Mouse (Mus musculus): ENCODE data around the gene Pbld1. TPM values are rescaled to one million over a fixed set of nuclear protein-coding genes. Genes with fewer than 3 reads are reported as not detected.

Pbld1 gene
- polyA plus RNA-seq, 2 experiments: 3.8 to 5.2 TPM

- H3K9me3 ChIP-seq (ENCODE audit: control insufficient read depth, low read length): no peaks in the 10 kb centered on the region
- H3K27ac ChIP-seq: no peak overlapping the region
- TF ChIP-seq EP300 (IDR thresholded peaks at IDR 0.05; ENCODE audit: low read depth) (no peak), CTCF (IDR thresholded peaks at IDR 0.05; ENCODE audit: low read depth) (no peak)
- H3K4me3 ChIP-seq (ENCODE audit: insufficient read depth in 1 of 2, low read depth in 2 of 2, low read length in 2 of 2): no peak overlapping the region
- H3K27me3 ChIP-seq (ENCODE audit: control insufficient read depth, insufficient read depth, low read length): peaks cover 9% of the 10 kb centered on the region
- no peak for ATAC-seq (ENCODE audit: insufficient read depth)
- H3K4me1 ChIP-seq (replicated peaks; ENCODE audit: control insufficient read depth in 2 of 2, insufficient read depth in 2 of 2, low read length in 1 of 2): peaks cover 6 to 11% of the 10 kb centered on the region in 2 experiments
- H3K4me2 ChIP-seq (ENCODE audit: low read depth): peak overlapping the region; percentile 36
- H3K36me3 ChIP-seq (replicated peaks; ENCODE audit: control insufficient read depth, insufficient read depth, low read depth): no peaks in the 10 kb centered on the region
- 12% methylated on average over 26 of the region's 26 CpGs for WGBS (ENCODE audit: insufficient replicate concordance)
- H3K9ac ChIP-seq (replicated peaks): no peak overlapping the region
- DNase-seq (ENCODE audit: low read depth in 3 of 3, low spot score in 3 of 3): no peak
Observed at GRCm38 (mm10) chr10:63089758-63090571, 30.0 kb downstream of the Pbld1 start.

DNA sequence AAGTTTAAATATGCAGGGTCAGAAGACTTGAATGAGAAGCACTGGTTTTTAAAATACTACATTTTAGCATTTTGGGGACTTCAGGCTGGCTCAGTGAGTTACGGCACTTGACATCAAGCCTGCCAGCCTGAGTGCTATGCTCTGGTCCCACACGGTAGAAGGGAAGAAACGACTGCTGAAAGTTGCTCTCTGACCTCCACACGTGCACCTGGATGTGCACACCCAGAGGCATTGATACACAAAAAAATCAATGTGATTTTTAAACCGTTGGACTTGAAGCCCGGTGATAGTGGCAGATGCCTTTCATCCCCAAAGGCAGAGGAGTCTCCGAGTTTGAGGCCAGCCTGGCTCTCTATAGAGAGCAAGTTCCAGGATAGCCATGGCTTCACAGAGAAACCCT lies 32.0 kb downstream of the Pbld1 start:
- TF ChIP-seq CTCF (IDR thresholded peaks at IDR 0.05; ENCODE audit: low read depth) (no peak), EP300 (IDR thresholded peaks at IDR 0.05; ENCODE audit: low read depth) (no peak)
- no peaks in the 10 kb centered on the region for H3K9me3 ChIP-seq (ENCODE audit: control insufficient read depth, low read length)
- ATAC-seq (ENCODE audit: insufficient read depth): no peak
- H3K4me1 ChIP-seq (replicated peaks; ENCODE audit: control insufficient read depth in 2 of 2, insufficient read depth in 2 of 2, low read length in 1 of 2): peaks cover 0 to under 1% of the 10 kb centered on the region in 2 experiments; a peak in 1 of 4 replicates
- 56% methylated on average over 7 of the region's 7 CpGs for WGBS (ENCODE audit: insufficient replicate concordance)
- no peak overlapping the region for H3K4me3 ChIP-seq (ENCODE audit: insufficient read depth in 1 of 2, low read depth in 2 of 2, low read length in 2 of 2)
- no peak for DNase-seq (ENCODE audit: low read depth in 3 of 3, low spot score in 3 of 3)
- no peaks in the 10 kb centered on the region for H3K36me3 ChIP-seq (replicated peaks; ENCODE audit: control insufficient read depth, insufficient read depth, low read depth)
- no peak overlapping the region for H3K4me2 ChIP-seq (ENCODE audit: low read depth)
- no peak overlapping the region for H3K27ac ChIP-seq
- no peak overlapping the region for H3K9ac ChIP-seq (replicated peaks)
- H3K27me3 ChIP-seq (ENCODE audit: control insufficient read depth, insufficient read depth, low read length): peaks cover 9% of the 10 kb centered on the region

DNA sequence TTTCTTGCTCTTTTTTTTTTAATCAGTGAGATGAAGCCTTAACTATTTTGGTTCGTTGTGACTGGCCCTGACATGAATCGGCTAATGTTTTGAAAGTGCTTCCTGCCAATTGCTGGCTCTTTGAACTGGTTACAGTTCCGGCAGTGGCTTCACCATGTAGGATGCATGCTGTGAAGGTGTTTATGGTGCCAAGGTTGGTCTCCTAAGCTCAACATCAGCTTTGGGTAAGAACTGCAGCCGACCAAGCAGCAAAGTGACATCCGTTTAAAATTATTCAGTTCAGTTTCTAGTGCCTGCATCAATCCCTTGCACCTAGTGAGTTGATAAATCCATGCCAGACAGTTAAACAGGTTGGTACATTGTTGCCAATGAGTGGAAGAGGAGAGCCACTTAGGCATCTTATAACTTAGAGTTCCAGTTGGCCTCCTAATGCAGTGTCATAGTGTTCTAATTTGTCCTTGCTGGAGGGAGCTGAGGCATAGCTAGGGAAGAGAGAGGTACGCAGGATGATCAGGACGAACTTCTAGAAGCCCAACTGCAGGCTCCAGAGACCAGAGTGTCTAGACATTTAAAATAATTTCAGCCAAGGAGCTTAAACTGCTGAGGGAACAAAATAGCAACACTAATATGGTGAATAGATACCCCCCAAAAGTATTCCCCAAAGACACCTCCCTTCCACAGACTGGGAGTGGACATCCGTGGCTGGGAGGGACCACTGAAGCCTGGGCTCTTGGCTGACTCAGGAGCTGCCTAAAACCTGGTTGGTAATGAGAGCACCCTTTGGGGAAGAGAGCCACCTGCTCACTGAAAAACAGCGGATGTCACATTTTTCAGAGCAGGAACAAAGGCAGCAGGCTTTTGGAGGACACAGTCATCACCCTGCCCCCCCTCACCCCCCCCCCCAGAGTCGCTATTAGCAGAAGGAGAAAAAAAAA lies 32.9 kb downstream of the Pbld1 start:
- no peak for DNase-seq (ENCODE audit: low read depth in 3 of 3, low spot score in 3 of 3)
- H3K9me3 ChIP-seq (ENCODE audit: control insufficient read depth, low read length): no peaks in the 10 kb centered on the region
- no peak for ATAC-seq (ENCODE audit: insufficient read depth)
- H3K4me2 ChIP-seq (ENCODE audit: low read depth): no peak overlapping the region
- no peak overlapping the region for H3K9ac ChIP-seq (replicated peaks)
- H3K4me1 ChIP-seq (replicated peaks; ENCODE audit: control insufficient read depth in 2 of 2, insufficient read depth in 2 of 2, low read length in 1 of 2): no peaks in the 10 kb centered on the region
- no peak overlapping the region for H3K4me3 ChIP-seq (ENCODE audit: insufficient read depth in 1 of 2, low read depth in 2 of 2, low read length in 2 of 2)
- H3K36me3 ChIP-seq (replicated peaks; ENCODE audit: control insufficient read depth, insufficient read depth, low read depth): no peaks in the 10 kb centered on the region
- TF ChIP-seq EP300 (IDR thresholded peaks at IDR 0.05; ENCODE audit: low read depth) (no peak), CTCF (IDR thresholded peaks at IDR 0.05; ENCODE audit: low read depth) (no peak)
- peaks cover 11% of the 10 kb centered on the region for H3K27me3 ChIP-seq (ENCODE audit: control insufficient read depth, insufficient read depth, low read length)
- WGBS (ENCODE audit: insufficient replicate concordance): 57% methylated on average over 10 of the region's 10 CpGs
- H3K27ac ChIP-seq: no peak overlapping the region

DNA sequence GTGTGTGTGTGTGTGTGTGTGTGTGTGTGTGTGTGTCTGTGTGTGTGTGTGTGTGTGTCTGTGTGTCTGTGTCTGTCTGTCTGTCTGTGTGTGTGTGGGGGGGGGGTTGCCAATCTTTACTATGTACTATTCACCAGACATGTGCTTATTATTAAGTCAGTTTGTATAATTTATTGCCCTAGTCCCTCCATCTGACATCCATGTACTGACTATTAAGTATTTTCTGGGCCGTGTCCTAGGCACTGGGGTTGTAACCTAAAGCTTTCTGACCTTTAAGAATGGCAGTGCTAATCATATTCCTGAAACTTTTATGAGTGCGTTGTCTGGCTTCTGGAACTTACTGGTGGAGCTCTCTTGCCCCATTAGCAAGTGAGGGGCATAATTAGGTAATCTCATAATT lies 36.8 kb downstream of the Pbld1 start:
- ATAC-seq (ENCODE audit: insufficient read depth) (no peak), DNase-seq (ENCODE audit: low read depth in 3 of 3, low spot score in 3 of 3) (no peak)
- Histone ChIP-seq H3K9ac (replicated peaks) (no peak overlapping the region), H3K4me2 (ENCODE audit: low read depth) (no peak overlapping the region), H3K4me1 (replicated peaks; ENCODE audit: control insufficient read depth in 2 of 2, insufficient read depth in 2 of 2, low read length in 1 of 2) (no peaks in the 10 kb centered on the region), H3K36me3 (replicated peaks; ENCODE audit: control insufficient read depth, insufficient read depth, low read depth) (no peaks in the 10 kb centered on the region), H3K27ac (no peak overlapping the region), H3K9me3 (ENCODE audit: control insufficient read depth, low read length) (no peaks in the 10 kb centered on the region), H3K27me3 (ENCODE audit: control insufficient read depth, insufficient read depth, low read length) (peaks cover 30% of the 10 kb centered on the region), H3K4me3 (ENCODE audit: insufficient read depth in 1 of 2, low read depth in 2 of 2, low read length in 2 of 2) (no peak overlapping the region)
- 62% methylated on average over 2 of the region's 2 CpGs for WGBS (ENCODE audit: insufficient replicate concordance)
- no peak for TF ChIP-seq CTCF (IDR thresholded peaks at IDR 0.05; ENCODE audit: low read depth)
- no peak for TF ChIP-seq EP300 (IDR thresholded peaks at IDR 0.05; ENCODE audit: low read depth)

DNA sequence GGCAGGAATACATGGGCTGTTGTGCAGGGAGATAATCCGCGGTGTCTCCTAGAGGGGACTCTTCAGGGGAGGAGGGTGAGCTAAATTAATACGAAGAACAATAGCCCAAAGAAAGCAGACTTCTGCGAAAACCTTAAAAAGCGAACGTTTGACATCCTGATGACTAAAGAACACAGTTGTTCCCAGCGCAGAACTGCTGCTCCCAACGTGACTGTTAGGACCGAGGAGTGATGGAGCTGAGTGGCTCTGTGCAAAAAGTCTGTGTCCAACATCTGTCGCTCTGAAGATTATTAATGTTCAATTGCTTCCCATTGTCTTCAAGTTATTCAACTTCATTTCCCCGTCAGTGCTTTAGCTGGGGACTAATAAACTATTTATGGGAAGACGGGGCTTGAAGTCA lies 38.2 kb downstream of the Pbld1 start:
- H3K4me3 ChIP-seq (ENCODE audit: insufficient read depth in 1 of 2, low read depth in 2 of 2, low read length in 2 of 2): no peak overlapping the region
- TF ChIP-seq CTCF (IDR thresholded peaks at IDR 0.05; ENCODE audit: low read depth): no peak
- TF ChIP-seq EP300 (IDR thresholded peaks at IDR 0.05; ENCODE audit: low read depth): no peak
- DNase-seq (ENCODE audit: low read depth in 3 of 3, low spot score in 3 of 3): no peak
- no peaks in the 10 kb centered on the region for H3K9me3 ChIP-seq (ENCODE audit: control insufficient read depth, low read length)
- H3K4me2 ChIP-seq (ENCODE audit: low read depth): no peak overlapping the region
- 58% methylated on average over 12 of the region's 12 CpGs for WGBS (ENCODE audit: insufficient replicate concordance)
- H3K36me3 ChIP-seq (replicated peaks; ENCODE audit: control insufficient read depth, insufficient read depth, low read depth): no peaks in the 10 kb centered on the region
- no peak overlapping the region for H3K9ac ChIP-seq (replicated peaks)
- peaks cover 33% of the 10 kb centered on the region for H3K27me3 ChIP-seq (ENCODE audit: control insufficient read depth, insufficient read depth, low read length)
- ATAC-seq (ENCODE audit: insufficient read depth): no peak
- H3K27ac ChIP-seq: no peak overlapping the region
- H3K4me1 ChIP-seq (replicated peaks; ENCODE audit: control insufficient read depth in 2 of 2, insufficient read depth in 2 of 2, low read length in 1 of 2): no peaks in the 10 kb centered on the region

All from liver, embryonic 14.5 days (tissue).